ENCODE assay signal across 10 mouse cellular contexts in the genomic region with DNA sequence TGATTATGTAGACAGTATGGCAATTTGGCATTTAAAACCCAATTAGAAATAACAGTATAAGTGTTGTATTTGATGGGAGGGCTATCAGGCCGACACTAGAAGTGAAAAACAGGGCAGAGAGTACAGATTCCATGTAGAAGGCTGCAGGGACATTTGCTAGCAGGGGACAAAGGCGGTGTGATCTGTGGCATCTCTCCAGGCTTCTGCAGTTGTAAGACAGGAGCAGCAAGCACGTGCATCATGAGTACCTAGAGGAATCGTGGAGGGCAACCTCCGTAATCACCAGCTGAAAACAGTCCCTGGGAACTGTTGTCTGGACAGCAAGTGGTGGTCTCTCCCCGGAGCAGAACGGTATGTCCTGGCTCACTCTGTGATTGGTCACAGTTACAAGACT. TPM values are rescaled to one million over a fixed set of nuclear protein-coding genes. Genes with fewer than 3 reads are reported as not detected.
A peak's percentile ranks its signal among the peaks of the same experiment; 100 is the strongest.
DNase-seq lines count a peak whose midpoint lies in the region; ATAC-seq lines count a peak whose summit lies in the region.
"Had no signal": no experiment of that assay in that cellular context is flagged by ENCODE, and none has a peak within 500 bp of the region (broad histone marks: within the 10 kb centered on the region; RNA-seq: fewer than 3 reads in every experiment).

No protein-coding gene starts in this region.

- H3K27ac ChIP-seq in kidney, embryonic 14.5 days (ENCODE audit: low read depth, low read length) = peak overlapping the region; percentile 18; the same call in 1 of the 2 replicates
- peak overlapping the region; percentile 47 for H3K27ac ChIP-seq in heart, embryonic 10.5 days
- no peak overlapping the region for H3K27ac ChIP-seq in forebrain, embryonic 14.5 days (ENCODE audit: low read depth, low read length)
- H3K27ac ChIP-seq: left cerebral cortex, adult 2 months had no signal

- no peak overlapping the region for H3K9ac ChIP-seq in kidney, embryonic 14.5 days (ENCODE audit: low read depth, low read length)
- no peak overlapping the region for H3K9ac ChIP-seq in forebrain, embryonic 14.5 days (ENCODE audit: low read length)

- H3K9me3 ChIP-seq in kidney, embryonic 14.5 days (ENCODE audit: control insufficient read depth, low read length) = no peaks in the 10 kb centered on the region
- no peaks in the 10 kb centered on the region for H3K9me3 ChIP-seq in heart, embryonic 10.5 days
- H3K9me3 ChIP-seq in forebrain, embryonic 14.5 days (replicated peaks; ENCODE audit: control insufficient read depth, low read length) = no peaks in the 10 kb centered on the region

- H3K4me1 ChIP-seq in kidney, embryonic 14.5 days (ENCODE audit: control insufficient read depth, insufficient read depth, low read length) = peaks cover 6% of the 10 kb centered on the region; the same call in 1 of the 2 replicates
- H3K4me1 ChIP-seq in heart, embryonic 10.5 days = peaks cover 19% of the 10 kb centered on the region
- no peaks in the 10 kb centered on the region for H3K4me1 ChIP-seq in forebrain, embryonic 14.5 days (ENCODE audit: control insufficient read depth, insufficient read depth, low read length)

- DNase-seq in kidney, adult 11 months = no peak
- no peak for DNase-seq in heart, embryonic 10.5 days (ENCODE audit: low spot score)
- DNase-seq in heart, postnatal 4 days = peak; percentile 31
- no peak for DNase-seq in forebrain, embryonic 14.5 days (ENCODE audit: low spot score)
- no peak for DNase-seq in embryo, embryonic 9.5 days (ENCODE audit: extremely low spot score)
- DNase-seq: gastrocnemius, postnatal 36 days had no signal

- no peaks in the 10 kb centered on the region for H3K27me3 ChIP-seq in kidney, embryonic 14.5 days (ENCODE audit: control insufficient read depth, insufficient read depth, low read length)
- no peaks in the 10 kb centered on the region for H3K27me3 ChIP-seq in heart, embryonic 10.5 days (ENCODE audit: insufficient read depth, poor library complexity, severe bottlenecking)
- H3K27me3 ChIP-seq in forebrain, embryonic 14.5 days (replicated peaks; ENCODE audit: control insufficient read depth, insufficient read depth, low read length) = no peaks in the 10 kb centered on the region

- H3K36me3 ChIP-seq in kidney, embryonic 14.5 days (ENCODE audit: control insufficient read depth, insufficient read depth, low read length) = no peaks in the 10 kb centered on the region
- H3K36me3 ChIP-seq in heart, embryonic 10.5 days = no peaks in the 10 kb centered on the region
- H3K36me3 ChIP-seq in forebrain, embryonic 14.5 days (ENCODE audit: control insufficient read depth, insufficient read depth, low read length) = no peaks in the 10 kb centered on the region

- whole genome bisulfite sequencing in kidney, embryonic 14.5 days = 63% methylated on average over 7 of the region's 7 CpGs
- WGBS in heart, embryonic 10.5 days = 49% methylated on average over 7 of the region's 7 CpGs
- WGBS in forebrain, embryonic 14.5 days = 79% methylated on average over 7 of the region's 7 CpGs

- no peak overlapping the region for H3K4me3 ChIP-seq in kidney, embryonic 14.5 days (ENCODE audit: low read length)
- no peak overlapping the region for H3K4me3 ChIP-seq in heart, embryonic 10.5 days
- H3K4me3 ChIP-seq in forebrain, embryonic 14.5 days (ENCODE audit: low read depth, low read length) = no peak overlapping the region

- no peak overlapping the region for H3K4me2 ChIP-seq in kidney, embryonic 14.5 days (replicated peaks; ENCODE audit: low read depth, low read length)
- no peak overlapping the region for H3K4me2 ChIP-seq in forebrain, embryonic 14.5 days (ENCODE audit: low read length)

- ATAC-seq in kidney, embryonic 14.5 days (ENCODE audit: low FRiP score, low TSS enrichment) = no peak; the same call in 1 of the 2 replicates
- 0 out of 2 replicates have a peak, but pooled peaks have one; percentile 22 for ATAC-seq in megakaryocyte-erythroid progenitor cell, adult 5-6 weeks (replicated peaks; ENCODE audit: low FRiP score, low TSS enrichment, poor library complexity, severe bottlenecking)
- no peak for ATAC-seq in forebrain, embryonic 14.5 days
- ATAC-seq: inflammation-experienced regulatory T-cells, adult 6 months had no signal

RNA-seq across cellular contexts. Expression of gene Calcrl, which starts 37.2 kb away (rescaled TPM):
- 43.9 and 82.9 TPM in 2 replicates for polyA plus RNA-seq in kidney, embryonic 14.5 days (2014; fragmentation: Nextera tagmentation; extraction: Ambion mirVana)
- polyA plus RNA-seq in heart, embryonic 10.5 days (2016; fragmentation: Nextera tagmentation; extraction: Ambion mirVana) = 37.7 and 52.7 TPM in 2 replicates
- 10 to 100 TPM; 37.2 to 41.6 TPM for total RNA-seq in heart, postnatal 4 days (2021)
- 4.3 and 5.1 TPM in 2 replicates for total RNA-seq in megakaryocyte-erythroid progenitor cell, adult 5-6 weeks (2014; fragmentation: Nextera tagmentation)
- total RNA-seq in megakaryocyte-erythroid progenitor cell, adult 5-6 weeks (2017) = 23.2 and 37.4 TPM in 2 replicates
- 6.5 and 8.7 TPM in 2 replicates for polyA plus RNA-seq in forebrain, embryonic 14.5 days (2014; fragmentation: Nextera tagmentation; extraction: Ambion mirVana)
